Mouse (Mus musculus) heart, postnatal 10 days (tissue): Measurements from ENCODE around the gene Gxylt1. TPM values are rescaled to one million over a fixed set of nuclear protein-coding genes. Genes with fewer than 3 reads are reported as not detected.
"Not testable (repeated sequence)": the region's sequence is repeated elsewhere in the genome, so short reads cannot be mapped to it uniquely, and the experiment has no call there.

Experiments
- DNase-seq, 2 experiments: peaks; one replicate each; pipeline ENCODE4 v3.0.0; 2021
- intact Hi-C: fragments of 180-260 bp; cut with DNase I; formaldehyde crosslinking; loops from one replicate; pipeline ENCODE4 v1.15.1; 2025
- total RNA-seq, 2 experiments: library from RNA; stranded (reverse); gene quantifications; 2 replicates each; pipeline ENCODE4 v1.2.3; 2021

Gxylt1 gene
- total RNA-seq, result 10 to 100 TPM; 13.7 to 15.0 TPM

DNA sequence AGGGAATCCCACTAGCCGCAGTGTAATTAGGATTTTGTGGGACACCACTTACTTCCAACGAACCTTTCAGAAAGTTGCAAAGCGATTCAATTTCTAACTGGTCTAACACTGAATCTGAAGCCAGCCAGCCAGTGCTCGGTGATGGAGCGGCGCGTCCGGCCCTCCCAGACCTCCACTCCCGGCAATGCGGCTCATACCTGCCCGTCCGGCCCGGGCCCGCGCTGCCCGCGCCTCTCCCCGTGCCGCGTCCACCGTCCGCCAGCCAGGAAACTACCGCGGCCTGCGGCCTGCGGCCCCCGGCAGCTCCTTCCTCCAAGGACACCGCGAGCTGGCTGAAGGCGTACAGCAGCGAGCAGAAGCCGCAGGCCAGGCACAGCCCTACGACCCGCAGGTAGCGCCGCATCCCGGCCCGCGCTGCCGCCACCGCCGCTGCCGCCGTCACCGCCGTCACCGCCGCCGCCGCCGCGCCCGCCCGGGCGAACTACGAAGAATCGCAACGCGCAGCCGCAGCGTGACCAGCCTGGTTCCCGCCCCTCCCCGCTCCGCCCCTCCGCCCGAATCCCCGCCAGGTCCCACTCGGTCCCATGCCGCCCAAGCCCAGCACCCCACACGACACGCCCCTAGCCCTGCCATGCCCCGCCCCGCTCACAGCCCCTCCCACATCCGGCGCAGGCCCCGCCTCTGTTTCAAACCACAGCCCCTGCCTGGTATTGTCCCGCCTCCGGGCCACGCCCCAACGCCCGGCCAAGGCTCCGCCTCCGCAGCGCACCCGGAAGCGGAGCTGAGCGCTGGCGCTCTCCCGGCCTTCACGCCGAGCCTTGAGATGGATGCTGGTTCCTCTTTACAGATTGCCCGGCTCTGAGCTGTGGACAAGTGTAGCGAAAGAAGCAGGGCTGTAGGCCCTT is at the start of gene Gxylt1:
TSS of gene Gxylt1 (minus strand) at position 501 of the 905 bp plus-strand sequence.
- intact Hi-C loops, result loop anchor here (5.0 kb wide), 2 partner anchors 122 to 242 kb away; partner anchors contain the start of genes Pphln1 and Zcrb1
- peak; percentile 100 for DNase-seq

DNA sequence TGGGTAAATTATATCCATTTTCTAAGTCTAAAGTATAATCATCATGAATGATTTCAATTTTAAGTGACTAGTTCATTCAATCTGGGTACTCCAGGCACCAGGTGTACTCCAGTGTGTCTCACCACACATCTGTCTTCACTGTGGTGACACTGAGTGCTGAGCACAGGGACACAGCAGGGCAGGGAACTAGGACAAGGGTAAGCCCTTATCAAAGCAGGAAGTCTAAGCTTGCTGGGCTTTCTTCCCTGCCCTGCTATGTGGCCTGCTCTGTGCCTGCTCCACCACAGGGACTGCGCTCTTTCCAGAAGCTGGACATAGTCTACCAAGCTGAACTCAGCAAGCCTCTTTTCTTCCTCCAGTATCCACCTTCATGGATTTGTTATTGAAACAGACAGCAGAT is 43.8 kb upstream of the Gxylt1 start:
- intact Hi-C loops, result no loop called here
- DNase-seq, result peak; percentile 32 to 38

DNA sequence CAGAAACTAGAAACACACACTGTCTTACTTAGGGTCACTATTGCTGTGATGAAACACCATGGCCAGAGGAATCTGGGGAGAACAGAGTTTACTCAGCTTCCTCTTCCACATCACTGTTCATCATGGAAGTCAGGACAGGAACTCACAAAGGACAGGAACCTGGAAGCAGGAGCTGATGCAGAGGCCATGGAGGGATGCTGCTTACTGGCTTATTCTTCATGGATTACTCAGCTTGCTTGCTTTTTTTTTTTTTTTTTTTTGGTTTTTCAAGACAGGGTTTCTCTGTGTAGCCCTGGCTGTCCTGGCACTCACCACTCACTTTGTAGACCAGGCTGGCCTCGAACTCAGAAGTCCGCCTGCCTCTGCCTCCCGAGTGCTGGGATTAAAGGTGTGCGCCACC is 35.3 kb upstream of the Gxylt1 start:
- DNase-seq, intact Hi-C loops: not testable (repeated sequence)

DNA sequence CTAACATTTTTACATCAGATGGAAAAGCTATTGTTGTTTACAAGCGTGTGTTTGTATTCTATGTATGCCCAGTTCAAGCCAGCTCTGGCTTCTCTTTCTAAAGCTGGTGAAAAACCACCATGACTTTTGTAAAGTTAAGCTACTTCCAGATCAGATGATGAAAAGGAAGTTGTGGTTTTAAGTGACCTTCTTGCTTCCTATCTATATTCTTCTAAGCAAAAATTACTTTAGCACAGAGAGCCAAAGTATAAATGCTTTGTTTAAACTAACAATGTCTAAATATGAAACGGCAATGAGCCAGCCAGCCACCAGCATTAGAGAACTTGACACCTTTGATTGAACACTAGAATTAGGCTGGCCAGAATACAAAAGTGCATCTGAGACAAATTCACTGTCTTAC is 23.2 kb upstream of the Gxylt1 start:
- intact Hi-C loops, result loop anchor here (5.0 kb wide), 1 partner anchor 39 kb away; the partner anchor contains the start of gene Yaf2
- DNase-seq, result no peak

DNA sequence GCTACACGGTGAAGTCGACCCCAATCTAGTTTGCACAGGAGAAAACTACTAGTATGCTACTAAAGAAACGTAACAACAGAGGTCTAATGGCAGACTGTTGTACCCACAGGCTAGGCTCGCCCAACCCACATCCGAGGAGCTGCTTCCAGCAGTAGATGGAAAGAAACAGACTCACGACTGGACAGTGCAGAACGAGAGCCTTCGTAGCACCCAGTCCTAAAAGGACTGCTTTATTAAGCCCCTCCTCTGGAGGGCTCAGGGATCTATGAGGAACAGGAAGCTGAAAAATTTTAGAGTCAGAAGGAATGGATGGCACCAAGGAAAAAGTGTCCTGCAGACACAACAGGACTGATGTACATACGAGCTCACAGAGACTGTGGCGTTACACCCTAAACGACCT is 19.5 kb upstream of the Gxylt1 start:
- no peak for DNase-seq
- intact Hi-C loops, result no loop called here

DNA sequence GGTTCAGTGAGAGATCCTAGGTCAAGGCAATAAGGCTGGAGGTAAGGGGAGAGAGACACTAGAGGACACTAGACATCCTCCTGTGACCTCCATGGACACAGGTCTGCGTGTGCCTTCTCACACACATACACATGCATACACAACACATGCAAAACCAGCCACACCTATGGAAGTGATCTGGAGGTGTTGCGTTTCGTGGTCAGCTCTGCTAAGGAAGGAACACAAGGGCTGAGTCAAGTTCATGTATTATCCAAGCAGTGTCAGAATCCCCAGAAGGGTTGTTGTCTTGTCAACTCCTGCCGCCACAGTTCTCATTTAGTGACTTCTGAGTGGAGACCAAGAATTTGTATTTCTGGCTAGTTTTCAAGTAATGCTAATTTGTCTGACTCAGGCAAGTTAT is 13.3 kb upstream of the Gxylt1 start:
- intact Hi-C loops, result no loop called here
- no peak for DNase-seq

DNA sequence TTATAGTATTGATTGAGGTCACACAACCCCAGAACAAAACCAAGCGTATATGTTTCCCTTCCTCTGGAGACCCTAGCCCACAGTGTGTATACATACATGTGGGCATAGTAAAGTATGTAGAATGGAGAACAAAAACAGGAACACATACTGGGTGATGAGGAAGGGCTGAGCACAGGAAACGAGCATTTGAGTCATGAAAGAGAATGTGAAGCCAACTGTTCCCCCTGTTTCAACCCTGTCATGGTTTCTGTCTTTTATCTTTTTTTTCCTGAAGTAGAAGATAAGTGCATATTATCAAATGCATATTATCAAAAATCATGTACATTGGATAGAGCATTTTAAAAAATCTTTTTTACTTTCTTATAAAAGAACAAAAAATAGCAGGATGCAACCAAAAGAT is 12.6 kb upstream of the Gxylt1 start:
- intact Hi-C loops, result no loop called here
- no peak for DNase-seq

DNA sequence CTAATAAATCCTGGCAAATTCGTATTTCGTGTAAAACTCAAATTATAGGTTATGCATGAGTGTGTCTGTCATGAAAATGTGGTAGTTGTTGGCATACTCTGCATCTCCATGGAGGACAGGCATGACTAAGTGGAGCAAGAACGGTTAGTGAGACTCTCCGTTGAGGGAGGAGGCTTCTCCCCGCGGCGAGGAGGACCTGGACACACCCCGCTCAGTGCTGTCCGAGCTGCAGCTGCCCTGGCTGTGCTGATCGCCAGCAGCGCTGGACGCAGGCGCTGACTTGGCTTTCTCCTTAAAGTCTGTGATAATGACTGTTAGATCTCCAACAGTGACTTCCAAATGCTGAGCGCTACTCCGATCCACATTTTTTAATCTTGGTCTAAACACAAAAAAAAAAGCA is 10.3 kb upstream of the Gxylt1 start:
- intact Hi-C loops, result no loop called here
- DNase-seq, result peak in 1 of 2 experiments; percentile 22

DNA sequence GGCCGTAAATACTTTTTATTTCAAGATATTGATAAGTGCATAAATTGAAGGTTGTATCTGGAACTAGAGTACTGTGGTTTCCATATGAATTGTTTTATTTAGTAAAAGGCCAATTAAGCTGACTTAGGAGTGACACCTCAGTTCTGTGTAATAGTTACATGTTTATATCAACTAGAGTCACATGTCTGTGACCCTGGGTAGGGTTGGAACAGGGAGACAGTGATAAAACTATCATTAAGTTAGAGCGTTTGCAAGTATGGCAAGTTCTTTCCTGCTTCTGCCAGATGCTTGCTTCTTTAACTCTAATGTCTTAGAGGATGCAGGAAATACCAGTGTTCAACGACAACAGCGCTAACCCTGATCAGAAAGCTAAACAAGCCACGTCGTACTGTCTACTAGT is 9.3 kb upstream of the Gxylt1 start:
- DNase-seq, result no peak
- intact Hi-C loops, result no loop called here

DNA sequence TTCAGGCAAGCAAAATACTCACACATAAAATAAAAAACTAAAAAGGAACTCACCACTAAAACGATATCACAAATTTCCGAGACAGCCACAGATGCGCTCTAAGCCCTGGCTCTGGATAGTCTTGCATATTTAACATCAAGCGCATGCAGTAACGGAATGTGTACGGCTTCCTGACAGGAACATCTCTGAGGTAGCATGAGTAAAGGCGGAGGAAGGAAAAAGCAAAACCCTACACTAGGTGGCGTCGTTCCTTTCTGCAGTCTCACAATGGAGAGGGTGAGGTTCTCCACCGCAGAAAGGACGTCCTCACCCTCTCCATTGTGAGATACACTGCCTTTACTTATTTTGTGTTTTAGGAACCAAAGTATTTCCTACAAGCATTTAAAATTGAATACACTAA is 8.4 kb upstream of the Gxylt1 start:
- intact Hi-C loops, result no loop called here
- DNase-seq, result peak in 1 of 2 experiments; percentile 36

DNA sequence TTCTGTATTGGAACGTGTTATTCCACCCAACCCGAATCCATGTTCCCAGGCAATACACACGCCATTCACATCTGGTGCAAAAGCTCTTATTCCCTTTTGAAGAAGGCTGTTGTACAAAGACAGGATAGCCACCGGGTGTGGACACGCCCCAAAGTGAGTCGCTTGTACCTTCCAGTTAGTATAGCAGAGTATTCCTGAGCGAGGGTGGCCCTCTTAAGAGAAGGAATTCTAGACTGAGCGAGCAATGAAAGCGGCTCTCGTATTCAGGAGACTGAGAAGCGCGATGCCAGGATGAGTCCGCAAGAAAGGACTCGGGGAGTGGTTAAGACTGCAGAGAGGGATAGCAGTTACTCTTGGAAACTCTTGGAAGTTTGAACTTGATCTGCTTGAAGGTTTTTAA is 1.3 kb upstream of the Gxylt1 start:
- intact Hi-C loops, result loop anchor here (2.0 to 5.0 kb wide), 2 partner anchors 59 to 121 kb away; partner anchors contain the start of genes Pphln1 and Zcrb1
- peak in 1 of 2 experiments; percentile 42 for DNase-seq

DNA sequence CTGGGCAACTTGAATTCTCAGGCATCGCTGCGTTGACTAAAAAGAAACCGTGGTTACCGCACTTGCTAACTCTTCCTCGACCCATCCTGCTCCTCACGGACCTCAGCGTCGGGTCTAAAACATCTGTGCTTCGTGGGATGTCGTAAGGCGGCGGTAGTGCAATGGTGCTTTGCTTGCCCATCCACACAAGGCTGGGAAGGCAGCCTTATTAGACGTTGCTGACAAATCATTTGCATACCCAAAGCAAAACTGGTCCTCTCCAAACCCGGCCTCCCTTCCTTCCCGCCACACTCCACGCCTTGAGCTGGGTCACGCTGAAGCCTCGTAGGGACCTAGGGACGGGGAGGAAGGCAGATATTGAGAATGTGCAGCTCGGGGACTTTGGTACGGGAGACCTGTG is 644 bp upstream of the Gxylt1 start:
- DNase-seq, result no peak
- intact Hi-C loops, result loop anchor here (2.0 to 5.0 kb wide), 2 partner anchors 59 to 122 kb away; partner anchors contain the start of genes Pphln1 and Zcrb1

DNA sequence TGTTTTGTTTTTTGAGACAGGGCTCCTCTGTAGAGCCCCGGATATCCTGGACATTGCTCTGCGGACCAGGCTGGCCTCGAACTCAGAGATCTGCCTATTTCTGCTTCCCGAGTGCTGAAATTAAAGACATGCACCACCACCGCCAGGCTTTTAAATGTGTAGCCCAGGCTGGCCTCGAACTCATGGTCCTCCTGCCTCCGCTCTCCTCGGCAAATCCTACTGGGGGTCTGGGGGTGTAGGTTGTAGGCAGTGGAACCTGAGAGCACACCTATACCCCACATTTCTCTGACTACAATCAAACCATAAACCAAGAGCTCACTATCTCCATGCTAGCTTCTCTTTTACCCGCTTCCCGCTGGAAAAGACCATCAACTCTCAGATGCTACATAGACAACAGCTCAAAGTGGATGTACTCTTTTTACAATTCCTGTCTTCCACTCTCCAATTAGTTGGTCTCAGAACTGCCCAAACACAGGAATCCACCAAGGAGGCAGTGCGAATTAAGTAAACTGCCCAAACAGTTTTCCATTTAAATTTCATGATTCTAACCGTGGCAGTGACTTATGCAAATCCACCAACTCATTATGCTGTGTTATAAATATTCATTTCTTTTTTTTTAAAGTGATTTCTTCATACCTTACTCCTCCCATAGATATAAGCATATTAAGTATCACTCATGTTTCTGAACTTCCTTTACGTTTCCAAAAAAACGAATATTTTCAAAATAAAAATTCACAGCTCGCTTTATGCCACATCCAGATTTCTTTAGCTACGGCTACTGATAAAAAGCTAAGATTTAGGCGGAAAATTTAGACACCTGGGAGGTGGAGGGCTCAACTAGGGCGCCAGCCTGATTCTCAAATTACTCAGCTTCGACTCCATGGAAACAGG is 946 bp downstream of the Gxylt1 start:
- DNase-seq, result no peak
- intact Hi-C loops, result loop anchor here (5.0 kb wide), 1 partner anchor 243 kb away; no protein-coding TSS in a partner anchor

DNA sequence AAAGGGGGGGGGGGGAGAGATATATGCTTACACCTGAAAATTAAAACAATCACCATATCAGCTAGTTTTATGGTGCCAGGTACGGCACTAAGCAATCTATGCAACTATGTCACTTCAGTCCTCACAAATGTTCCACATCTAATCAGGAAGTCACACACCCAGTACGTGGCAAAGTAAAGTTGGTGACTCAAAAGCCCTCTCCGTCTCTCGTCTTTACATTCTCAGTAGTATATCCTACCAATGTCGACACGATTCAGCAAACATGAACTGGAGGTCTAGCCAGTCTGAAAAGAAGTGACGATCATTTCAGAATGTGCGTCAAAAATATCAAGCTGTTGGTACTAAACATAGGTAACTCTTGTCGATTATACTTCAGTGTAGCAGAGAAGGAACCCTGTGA is 2.0 kb downstream of the Gxylt1 start:
- intact Hi-C loops, result loop anchor here (5.0 kb wide), 1 partner anchor 244 kb away; no protein-coding TSS in a partner anchor
- DNase-seq, result no peak

DNA sequence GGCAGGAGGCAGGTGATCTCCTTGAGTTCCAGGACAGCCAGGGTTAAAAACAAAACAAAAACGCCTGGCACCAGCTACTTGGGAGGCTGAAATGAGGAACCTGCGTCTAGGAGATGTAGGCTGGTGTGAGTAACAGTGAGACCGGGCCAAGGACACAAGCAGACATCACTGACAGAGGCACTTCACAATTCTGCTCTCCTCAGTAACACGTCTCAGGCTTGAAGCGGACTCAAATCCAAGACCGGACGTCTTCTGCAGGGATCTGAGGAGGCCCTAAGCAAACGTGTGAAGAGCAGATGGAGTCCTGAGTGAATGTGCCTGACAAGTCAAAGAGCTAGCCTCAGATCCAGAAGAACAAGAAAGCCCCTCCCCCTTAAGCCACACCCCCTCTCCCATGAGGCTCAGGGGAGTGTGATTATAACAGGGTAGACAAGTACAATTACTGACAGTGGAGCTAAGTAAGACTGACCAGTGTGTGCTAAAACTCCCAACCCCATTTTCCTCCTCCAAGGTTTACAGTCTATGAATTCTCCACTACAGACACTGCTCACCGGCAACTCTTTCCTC is 4.6 kb downstream of the Gxylt1 start:
- DNase-seq, result peak in 1 of 2 experiments; percentile 18
- intact Hi-C loops, result loop anchor here (5.0 kb wide), 1 partner anchor 247 kb away; no protein-coding TSS in a partner anchor

DNA sequence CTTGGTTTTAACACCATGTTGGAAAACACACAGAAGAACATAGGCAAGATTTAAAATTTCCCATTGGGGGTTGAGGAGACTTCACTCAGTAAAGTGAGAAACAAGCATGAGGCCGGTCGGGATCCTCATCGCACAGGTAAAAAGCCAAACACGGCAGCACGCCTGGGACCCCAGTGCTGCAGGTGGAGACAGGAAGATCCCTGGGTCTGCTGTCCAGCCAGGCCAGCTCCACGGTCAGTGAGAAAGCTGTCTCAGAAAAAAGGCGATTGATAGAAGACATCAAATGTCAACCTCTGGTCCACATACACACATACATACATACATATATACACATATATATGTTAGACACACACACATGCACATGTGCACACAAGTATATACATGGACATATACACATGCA is 5.4 kb downstream of the Gxylt1 start:
- DNase-seq, result no peak
- intact Hi-C loops, result no loop called here

DNA sequence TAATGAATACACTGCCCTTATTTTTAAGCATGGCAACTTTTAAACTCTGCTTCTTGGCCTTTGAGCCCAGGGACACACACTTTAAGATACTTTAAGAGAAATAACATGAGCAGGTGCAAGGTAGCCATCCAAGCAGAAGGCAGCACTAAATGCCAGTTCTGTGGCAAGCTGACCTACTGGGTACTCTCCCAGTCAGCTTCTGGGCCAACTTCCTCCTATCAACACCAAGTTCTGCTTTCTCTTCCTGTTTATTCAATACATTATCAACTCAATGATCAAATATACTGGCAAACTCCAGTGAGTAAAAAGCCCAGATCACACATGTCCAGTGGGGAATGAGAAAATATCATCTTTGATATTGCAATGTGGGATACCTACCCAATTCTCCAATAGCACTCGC is 7.0 kb downstream of the Gxylt1 start:
- intact Hi-C loops, result no loop called here

DNA sequence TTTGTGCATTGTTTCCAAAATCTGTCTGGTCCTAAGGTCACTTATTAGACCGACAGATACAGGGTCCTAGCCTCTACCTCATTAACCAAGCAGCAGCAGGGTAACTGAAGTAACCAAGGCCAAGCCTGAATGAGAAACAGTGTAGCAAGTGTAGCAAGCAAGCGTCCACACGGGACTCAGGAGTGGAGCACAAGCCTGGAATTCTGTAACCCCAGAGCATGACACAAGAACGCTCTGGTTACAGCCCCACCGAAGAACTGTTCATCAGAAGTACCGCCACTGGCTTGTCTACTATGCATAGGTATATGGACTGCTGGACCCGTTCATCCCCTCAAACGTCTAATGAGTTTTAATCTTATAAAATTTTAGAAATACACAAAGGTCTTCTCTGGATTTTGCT is 7.5 kb downstream of the Gxylt1 start:
- intact Hi-C loops, result loop anchor here (2.0 kb wide), 1 partner anchor 945 kb away; no protein-coding TSS in a partner anchor
- no peak for DNase-seq

More for the DNA sequence above, 7.0 kb downstream of the Gxylt1 start:
- no peak for DNase-seq

DNA sequence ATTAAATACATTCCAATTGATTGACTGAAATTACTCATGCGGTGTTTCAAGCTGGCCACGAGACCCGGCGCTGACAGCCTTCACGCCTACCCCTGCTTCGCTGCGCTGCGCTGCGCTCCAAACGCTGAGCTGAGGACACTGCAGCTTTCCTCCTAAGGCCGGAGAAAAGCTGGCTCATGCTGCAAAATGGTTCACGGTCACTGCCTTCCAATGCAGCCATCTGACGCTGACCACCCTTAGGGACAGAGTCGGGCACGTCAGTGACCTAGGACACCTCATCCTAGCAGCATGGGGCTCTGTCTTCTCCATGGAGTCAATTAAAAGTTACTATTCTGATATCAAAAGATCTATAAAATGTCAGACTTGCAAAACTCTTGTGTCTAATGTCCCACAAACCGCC is 8.6 kb downstream of the Gxylt1 start:
- no peak for DNase-seq
- intact Hi-C loops, result loop anchor here (2.0 kb wide), 1 partner anchor 946 kb away; no protein-coding TSS in a partner anchor

DNA sequence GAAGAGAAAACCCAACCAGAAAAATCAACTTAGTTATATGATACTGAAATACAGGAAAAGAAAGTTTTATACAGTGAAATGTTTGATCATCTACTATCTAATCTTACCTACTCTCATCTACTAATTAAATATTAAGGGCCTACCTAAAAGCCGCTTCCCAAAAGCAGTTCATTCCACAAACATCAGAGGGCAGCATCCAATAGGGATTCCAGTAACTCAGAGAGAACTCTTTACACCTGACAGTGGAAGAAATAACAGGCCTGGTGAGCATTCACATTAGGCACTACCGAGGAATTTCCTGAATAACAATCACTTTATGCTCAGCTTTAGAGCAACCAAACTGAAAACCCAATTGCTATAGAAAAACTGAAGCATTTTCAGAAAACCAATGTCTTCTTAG is 9.3 kb downstream of the Gxylt1 start:
- intact Hi-C loops, result loop anchor here (1.0 to 2.0 kb wide), 3 partner anchors 173 to 947 kb away; no protein-coding TSS in a partner anchor
- peak; percentile 73 to 86 for DNase-seq
